39 mouse cellular contexts compared by ENCODE assay signal in the genomic region with DNA sequence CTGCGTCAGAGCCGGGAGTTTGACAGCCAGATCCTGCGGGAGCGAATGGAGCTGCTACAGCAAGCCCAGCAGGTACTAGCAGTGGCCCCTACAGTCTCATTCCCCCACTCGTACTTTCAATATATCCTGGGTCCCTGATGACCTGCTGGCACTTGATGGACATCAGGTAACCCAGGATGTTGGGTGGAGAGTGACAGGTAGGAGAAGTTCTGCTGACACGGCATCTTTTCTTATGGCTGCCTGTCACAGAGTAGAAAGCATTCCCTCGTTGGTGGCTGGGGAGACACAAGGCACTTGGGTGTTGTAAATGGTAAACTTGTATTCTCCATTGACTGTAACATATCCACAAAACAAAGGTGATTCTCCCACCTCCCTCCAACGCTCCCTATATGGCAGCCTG. TPM values are rescaled to one million over a fixed set of nuclear protein-coding genes. Genes with fewer than 3 reads are reported as not detected.
"Had no signal": no experiment of that assay in that cellular context is flagged by ENCODE, and none has a peak within 500 bp of the region (broad histone marks: within the 10 kb centered on the region; RNA-seq: fewer than 3 reads in every experiment).

No protein-coding gene starts in this region.

- H3K4me3 ChIP-seq: heart, embryonic 12.5 days; heart, embryonic 13.5 days; heart, embryonic 15.5 days; hindbrain, embryonic 10.5 days; hindbrain, embryonic 12.5 days; hindbrain, embryonic 13.5 days; hindbrain, embryonic 15.5 days; intestine, embryonic 15.5 days; kidney, embryonic 15.5 days; layer of hippocampus, adult 2 months; left cerebral cortex, adult 2 months had no signal

- DNase-seq: heart, postnatal 10 days; heart, postnatal 14 days; heart, postnatal 36 days; heart, postnatal 4 days; kidney, adult 11 months; kidney, adult 18-20 months; kidney, adult 2 months; kidney, adult 8-10 months; kidney, adult 9 months; kidney, postnatal 10 days; kidney, postnatal 14 days; kidney, postnatal 25 days; kidney, postnatal 36 days; kidney, postnatal 4 days; layer of hippocampus, adult 9-11 months; layer of hippocampus, postnatal 36 days had no signal

- H3K27me3 ChIP-seq: heart, embryonic 15.5 days; hindbrain, embryonic 12.5 days; hindbrain, embryonic 15.5 days; intestine, embryonic 15.5 days had no signal

- H3K9ac ChIP-seq: heart, embryonic 12.5 days; heart, embryonic 13.5 days; heart, embryonic 15.5 days; hindbrain, embryonic 12.5 days; hindbrain, embryonic 13.5 days; hindbrain, embryonic 14.5 days; hindbrain, embryonic 15.5 days; intestine, embryonic 15.5 days; kidney, embryonic 15.5 days had no signal

- H3K36me3 ChIP-seq: heart, embryonic 12.5 days; heart, embryonic 13.5 days; heart, embryonic 15.5 days; hindbrain, embryonic 10.5 days; hindbrain, embryonic 12.5 days; hindbrain, embryonic 15.5 days; intestine, embryonic 15.5 days; kidney, embryonic 15.5 days had no signal

- H3K4me1 ChIP-seq: heart, embryonic 12.5 days; heart, embryonic 13.5 days; heart, embryonic 15.5 days; hindbrain, embryonic 10.5 days; hindbrain, embryonic 12.5 days; hindbrain, embryonic 13.5 days; hindbrain, embryonic 15.5 days; intestine, embryonic 15.5 days; kidney, embryonic 15.5 days had no signal

- H3K27ac ChIP-seq: heart, embryonic 13.5 days; heart, embryonic 15.5 days; hindbrain, embryonic 10.5 days; hindbrain, embryonic 12.5 days; hindbrain, embryonic 13.5 days; hindbrain, embryonic 14.5 days; hindbrain, embryonic 15.5 days; hindbrain, postnatal 0 days; intestine, embryonic 15.5 days; kidney, embryonic 15.5 days; kidney, postnatal 0 days; layer of hippocampus, adult 2 months; left cerebral cortex, adult 2 months had no signal

- H3K9me3 ChIP-seq: heart, embryonic 12.5 days; heart, embryonic 13.5 days; heart, embryonic 15.5 days; hindbrain, embryonic 10.5 days; hindbrain, embryonic 12.5 days; hindbrain, embryonic 13.5 days; hindbrain, embryonic 15.5 days; intestine, embryonic 15.5 days; kidney, embryonic 15.5 days had no signal

- H3K4me2 ChIP-seq: heart, embryonic 11.5 days; heart, embryonic 12.5 days; heart, embryonic 13.5 days; heart, embryonic 15.5 days; hindbrain, embryonic 12.5 days; hindbrain, embryonic 13.5 days; hindbrain, embryonic 14.5 days; hindbrain, embryonic 15.5 days; intestine, embryonic 15.5 days; kidney, embryonic 15.5 days had no signal

RNA-seq across cellular contexts. Expression of a gene that starts 56.6 kb away (rescaled TPM):
- total RNA-seq: heart, postnatal 10 days; heart, postnatal 25 days; heart, postnatal 36 days; heart, postnatal 4 days; hematopoietic stem cell, adult 5-6 weeks had no signal
- polyA plus RNA-seq: heart, embryonic 11.5 days; heart, embryonic 12.5 days; heart, embryonic 13.5 days; heart, embryonic 14.5 days; heart, embryonic 15.5 days; heart, embryonic 16.5 days; heart, postnatal 0 days; intestine, embryonic 14.5 days; kidney, embryonic 14.5 days; kidney, embryonic 15.5 days; kidney, embryonic 16.5 days; kidney, postnatal 0 days had no signal
